Comparison of ENCODE assay signal across 8 mouse cellular contexts in genomic region chr6:113472061-113472460, GRCm38 (mm10). TPM values are rescaled to one million over a fixed set of nuclear protein-coding genes. Genes with fewer than 3 reads are reported as not detected.
A peak's percentile ranks its signal among the peaks of the same experiment; 100 is the strongest.
DNase-seq lines count a peak whose midpoint lies in the region; ATAC-seq lines count a peak whose summit lies in the region.
"Had no signal": no experiment of that assay in that cellular context is flagged by ENCODE, and none has a peak within 500 bp of the region (broad histone marks: within the 10 kb centered on the region; RNA-seq: fewer than 3 reads in every experiment).

No protein-coding gene starts in this region.

- no peak overlapping the region for H3K9ac ChIP-seq in kidney, embryonic 15.5 days
- no peak overlapping the region for H3K9ac ChIP-seq in intestine, embryonic 14.5 days (ENCODE audit: low read length)

- H3K9me3 ChIP-seq in kidney, embryonic 15.5 days (replicated peaks), result no peaks in the 10 kb centered on the region
- no peaks in the 10 kb centered on the region for H3K9me3 ChIP-seq in intestine, embryonic 14.5 days (ENCODE audit: control insufficient read depth, low read length)
- H3K9me3 ChIP-seq: limb, embryonic 12.5 days had no signal

- peaks cover 14% of the 10 kb centered on the region for H3K27me3 ChIP-seq in kidney, embryonic 15.5 days
- H3K27me3 ChIP-seq in intestine, embryonic 14.5 days (replicated peaks; ENCODE audit: control insufficient read depth, insufficient read depth, low read length), result 0 out of 2 replicates have a peak, but pooled peaks cover 9% of the 10 kb centered on the region

- H3K4me1 ChIP-seq in kidney, embryonic 15.5 days, result peaks cover 32% of the 10 kb centered on the region
- 0 out of 2 replicates have a peak, but pooled peaks cover 16% of the 10 kb centered on the region for H3K4me1 ChIP-seq in intestine, embryonic 14.5 days (replicated peaks; ENCODE audit: control insufficient read depth, insufficient read depth, low read length)

- no peak for ATAC-seq in kidney, embryonic 15.5 days (replicated peaks; ENCODE audit: low FRiP score)
- ATAC-seq in intestine, embryonic 14.5 days (replicated peaks; ENCODE audit: low FRiP score, low TSS enrichment, low read depth), result no peak

- peak overlapping the region; percentile 33; the same call in 1 of the 2 replicates for H3K4me3 ChIP-seq in kidney, embryonic 15.5 days (replicated peaks)
- no peak overlapping the region for H3K4me3 ChIP-seq in intestine, embryonic 14.5 days (ENCODE audit: low read depth, low read length)

- no peak for DNase-seq in kidney, postnatal 36 days
- DNase-seq in urinary bladder, postnatal 14 days (ENCODE audit: low spot score), result peak; percentile 65
- no peak for DNase-seq in urinary bladder, postnatal 25 days (ENCODE audit: low spot score)
- DNase-seq in intestine, embryonic 14.5 days (ENCODE audit: low spot score), result no peak
- no peak for DNase-seq in right cerebral cortex, adult 18-20 months
- no peak for DNase-seq in right cerebral cortex, postnatal 25 days

- H3K4me2 ChIP-seq in kidney, embryonic 15.5 days, result peak overlapping the region; percentile 63; the same call in 1 of the 2 replicates
- H3K4me2 ChIP-seq in intestine, embryonic 14.5 days (ENCODE audit: low read length), result peak overlapping the region; percentile 45

- H3K27ac ChIP-seq in kidney, embryonic 15.5 days, result peak overlapping the region; percentile 76; the same call in 1 of the 2 replicates
- no peak overlapping the region for H3K27ac ChIP-seq in intestine, embryonic 14.5 days (ENCODE audit: low read depth)
- H3K27ac ChIP-seq: limb, embryonic 12.5 days had no signal

- no peaks in the 10 kb centered on the region for H3K36me3 ChIP-seq in kidney, embryonic 15.5 days
- H3K36me3 ChIP-seq in intestine, embryonic 14.5 days (ENCODE audit: control insufficient read depth, insufficient read depth, low read length), result no peaks in the 10 kb centered on the region
- H3K36me3 ChIP-seq: limb, embryonic 12.5 days had no signal

- 68% methylated on average over 10 of the region's 10 CpGs for WGBS in kidney, embryonic 15.5 days
- 62% methylated on average over 10 of the region's 10 CpGs for WGBS in intestine, embryonic 14.5 days

RNA-seq across cellular contexts. Expression of gene Il17rc, which starts 0.8 kb away (rescaled TPM):
- polyA plus RNA-seq in kidney, embryonic 15.5 days (2015; fragmentation: Nextera tagmentation; extraction: Ambion mirVana), result 18.5 and 19.6 TPM in 2 replicates
- polyA plus RNA-seq in intestine, embryonic 14.5 days (2014; fragmentation: Nextera tagmentation; extraction: Ambion mirVana), result 15.3 and 18.5 TPM in 2 replicates

RNA-seq across cellular contexts. Expression of gene Creld1, which starts 11.0 kb away (rescaled TPM):
- 35.7 and 37.2 TPM in 2 replicates for polyA plus RNA-seq in kidney, embryonic 15.5 days (2015; fragmentation: Nextera tagmentation; extraction: Ambion mirVana)
- 20.1 and 20.2 TPM in 2 replicates for polyA plus RNA-seq in intestine, embryonic 14.5 days (2014; fragmentation: Nextera tagmentation; extraction: Ambion mirVana)

RNA-seq across cellular contexts. Expression of gene Il17re, which starts 13.8 kb away (rescaled TPM):
- polyA plus RNA-seq in kidney, embryonic 15.5 days (2015; fragmentation: Nextera tagmentation; extraction: Ambion mirVana), result 6.1 and 7.8 TPM in 2 replicates
- 8.4 and 9.0 TPM in 2 replicates for polyA plus RNA-seq in intestine, embryonic 14.5 days (2014; fragmentation: Nextera tagmentation; extraction: Ambion mirVana)

RNA-seq across cellular contexts. Expression of gene Prrt3, which starts 29.7 kb away (rescaled TPM):
- polyA plus RNA-seq in kidney, embryonic 15.5 days (2015; fragmentation: Nextera tagmentation; extraction: Ambion mirVana), result 0.87 and 1.1 TPM in 2 replicates
- 0.26 and 0.32 TPM in 2 replicates for polyA plus RNA-seq in intestine, embryonic 14.5 days (2014; fragmentation: Nextera tagmentation; extraction: Ambion mirVana)

RNA-seq across cellular contexts. Expression of gene Jagn1, which starts 29.7 kb away (rescaled TPM):
- polyA plus RNA-seq in kidney, embryonic 15.5 days (2015; fragmentation: Nextera tagmentation; extraction: Ambion mirVana), result 104 and 111 TPM in 2 replicates
- polyA plus RNA-seq in intestine, embryonic 14.5 days (2014; fragmentation: Nextera tagmentation; extraction: Ambion mirVana), result 80.0 and 84.6 TPM in 2 replicates
